Mouse (Mus musculus) G1E-ER4 (cell line): ENCODE results near the gene Tbx21. TPM values are rescaled to one million over a fixed set of nuclear protein-coding genes. Genes with fewer than 3 reads are reported as not detected.

Source experiments
- GATA1 ChIP-seq: IDR thresholded peaks from one replicate; pipeline ENCODE4 v1.8.0; 2012; ENCODE audit warnings: low read length, inconsistent platforms
- polyA plus RNA-seq: library from polyadenylated mRNA; stranded (reverse); fragments of >175 nt; gene quantifications from 2 replicates; pipeline ENCODE4 v1.2.3, GENCODE M21; 2012

Gene Tbx21
- polyA plus RNA-seq, 1 experiment, result not detected

DNA sequence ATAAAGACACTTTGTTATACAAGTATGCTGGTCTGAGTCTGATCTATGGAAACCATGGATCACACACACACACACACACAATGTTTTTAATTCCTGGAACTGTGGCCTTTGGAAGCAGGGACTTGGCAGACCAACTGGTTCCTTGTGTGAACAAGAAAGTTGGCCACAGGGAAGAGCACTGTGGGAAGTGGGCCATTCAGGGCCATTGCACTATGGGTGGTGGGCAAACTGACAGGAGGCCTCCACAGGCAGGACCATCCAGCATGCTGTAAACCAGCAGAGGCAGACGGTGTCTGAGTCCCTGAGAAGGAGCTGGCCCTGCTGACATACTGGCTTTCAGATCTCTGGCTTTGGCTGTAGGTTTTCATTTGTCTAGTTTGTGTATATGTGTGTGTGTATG is 45.8 kb downstream of the Tbx21 start:
- TF ChIP-seq GATA1, result no peak

DNA sequence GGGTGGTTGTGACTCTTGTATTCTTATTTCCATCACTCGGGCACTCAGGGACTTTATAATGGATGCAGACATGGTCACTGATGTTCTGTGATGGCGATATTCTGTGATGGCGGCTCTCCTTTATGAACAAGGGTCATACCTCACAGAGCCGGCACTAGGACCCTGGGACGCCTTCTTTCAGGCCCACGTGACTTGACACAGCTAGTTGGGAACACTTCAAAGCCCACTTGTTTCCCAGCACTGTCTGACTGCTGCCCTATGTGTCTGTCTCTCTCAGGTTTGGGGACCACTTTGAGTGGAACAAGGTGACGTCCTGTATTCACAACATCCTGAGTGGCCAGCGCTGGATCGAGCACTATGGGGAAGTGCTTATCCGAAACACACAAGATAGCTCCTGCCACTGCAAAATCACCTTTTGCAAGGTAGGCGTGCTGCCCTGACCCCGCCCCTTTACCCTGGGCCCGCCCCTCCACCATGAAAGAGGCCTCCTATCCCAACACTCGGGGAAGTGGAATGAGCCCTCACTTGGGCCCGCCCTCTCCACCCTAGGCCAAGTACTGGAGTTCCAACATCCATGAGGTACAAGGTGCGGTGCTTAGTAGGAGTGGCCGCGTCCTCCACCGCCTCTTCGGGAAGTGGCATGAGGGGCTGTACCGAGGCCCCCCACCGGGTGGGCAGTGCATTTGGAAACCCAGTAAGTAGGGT is 48.3 kb downstream of the Tbx21 start:
- no peak for TF ChIP-seq GATA1

DNA sequence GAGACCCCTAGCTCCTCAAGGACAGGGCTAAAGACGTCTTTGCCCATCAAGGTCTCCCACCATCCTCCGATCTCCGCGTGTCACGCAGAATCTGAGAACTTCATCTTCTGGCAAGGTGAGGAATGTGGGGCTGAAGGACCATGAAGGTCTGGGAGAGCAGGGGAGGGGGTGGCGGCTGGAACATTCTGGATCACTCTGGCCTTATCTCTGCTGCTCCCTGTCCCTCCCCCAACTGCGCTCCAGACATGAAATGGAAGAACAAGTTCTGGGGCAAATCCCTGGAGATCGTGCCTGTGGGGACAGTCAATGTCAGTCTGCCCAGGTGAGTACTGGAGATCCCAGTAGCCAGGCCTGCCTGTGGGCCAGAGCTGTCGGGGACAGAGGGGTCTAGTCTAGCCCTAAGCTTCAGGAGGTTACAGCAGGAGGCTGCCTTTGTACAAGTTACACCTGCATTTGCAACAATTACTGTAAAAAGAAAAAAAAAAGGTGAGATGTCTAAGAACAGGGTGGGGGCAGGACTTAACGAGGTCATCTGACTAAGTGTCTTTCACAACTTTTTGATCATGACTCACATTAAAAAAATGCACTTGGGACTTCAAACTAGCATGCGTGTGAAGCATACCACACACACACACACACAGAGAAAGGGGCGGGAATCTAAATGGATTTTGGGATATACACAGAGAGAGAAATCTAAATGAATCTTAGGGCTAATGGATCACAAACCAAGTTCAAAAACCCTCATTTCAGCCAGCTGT is 49.4 kb downstream of the Tbx21 start:
- TF ChIP-seq GATA1, result no peak

DNA sequence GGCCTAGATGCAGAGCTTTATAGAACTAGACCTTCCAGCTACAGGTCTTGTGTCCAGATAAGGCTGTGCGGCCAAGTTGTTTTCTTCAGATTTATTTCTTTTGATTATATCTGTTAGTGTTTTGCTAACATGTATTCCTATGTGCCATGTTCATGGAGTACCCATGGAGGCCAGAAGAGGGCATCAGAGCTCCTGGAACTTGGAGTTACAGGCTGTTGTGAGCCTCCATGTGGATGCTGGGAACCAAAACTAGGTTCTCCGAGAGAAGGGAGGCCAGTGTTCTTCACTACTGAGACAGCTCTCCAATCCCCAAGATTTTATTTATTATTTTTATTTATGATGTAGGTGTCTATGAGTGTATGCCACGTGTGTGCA is 51.2 kb downstream of the Tbx21 start:
- no peak for TF ChIP-seq GATA1

DNA sequence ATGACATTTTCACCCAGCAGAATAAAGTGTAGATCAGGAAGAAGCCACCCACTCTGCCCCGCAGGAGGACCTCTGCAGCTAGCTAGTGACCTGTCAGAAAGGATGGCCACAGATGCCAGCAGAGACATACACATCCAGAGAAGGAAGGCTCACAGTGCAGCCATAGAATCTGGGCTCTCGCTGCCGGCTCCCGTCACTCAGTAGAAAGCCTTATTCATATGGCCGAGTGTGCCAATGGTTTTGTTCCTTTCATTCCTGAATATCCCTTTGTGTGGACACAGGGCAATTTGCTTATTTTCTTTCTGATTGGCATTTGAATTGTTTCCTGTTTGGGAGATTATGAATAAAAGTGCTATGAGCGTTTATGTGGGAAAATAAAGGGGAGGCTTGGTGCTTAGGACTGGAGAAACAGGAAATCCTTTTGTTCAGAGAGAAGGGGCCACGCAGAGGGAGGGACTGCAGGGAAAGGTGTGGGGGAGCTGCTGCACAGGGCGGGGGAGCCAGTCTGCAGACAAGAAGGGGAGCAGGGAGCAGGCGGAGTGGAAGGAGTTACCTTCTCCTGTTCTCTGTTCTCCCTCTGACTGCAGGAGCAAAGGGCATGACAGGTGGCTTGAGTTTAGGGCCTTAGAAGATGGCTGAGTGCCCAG is 51.7 kb downstream of the Tbx21 start:
- no peak for TF ChIP-seq GATA1

DNA sequence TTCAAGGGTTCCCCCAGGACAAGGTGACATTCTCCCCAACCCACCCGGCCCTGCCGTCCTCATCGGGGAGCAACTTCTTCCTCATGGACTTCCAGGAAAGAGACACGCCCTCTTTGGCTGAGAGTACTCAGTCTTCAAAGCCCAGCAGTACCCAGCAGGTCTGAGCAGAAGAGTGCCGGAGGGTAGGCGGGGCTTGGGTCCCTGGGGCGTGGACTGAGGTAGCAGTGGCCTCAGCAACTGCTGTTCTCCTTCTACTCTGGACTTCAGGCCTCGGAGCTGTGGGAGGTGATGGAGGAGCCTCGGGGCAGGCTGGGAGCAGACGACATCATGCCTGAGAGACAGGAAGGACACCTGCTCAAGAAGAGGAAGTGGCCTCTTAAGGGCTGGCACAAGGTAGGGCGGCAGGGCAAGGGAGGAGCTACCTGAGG is 62.9 kb downstream of the Tbx21 start:
- no peak for TF ChIP-seq GATA1

DNA sequence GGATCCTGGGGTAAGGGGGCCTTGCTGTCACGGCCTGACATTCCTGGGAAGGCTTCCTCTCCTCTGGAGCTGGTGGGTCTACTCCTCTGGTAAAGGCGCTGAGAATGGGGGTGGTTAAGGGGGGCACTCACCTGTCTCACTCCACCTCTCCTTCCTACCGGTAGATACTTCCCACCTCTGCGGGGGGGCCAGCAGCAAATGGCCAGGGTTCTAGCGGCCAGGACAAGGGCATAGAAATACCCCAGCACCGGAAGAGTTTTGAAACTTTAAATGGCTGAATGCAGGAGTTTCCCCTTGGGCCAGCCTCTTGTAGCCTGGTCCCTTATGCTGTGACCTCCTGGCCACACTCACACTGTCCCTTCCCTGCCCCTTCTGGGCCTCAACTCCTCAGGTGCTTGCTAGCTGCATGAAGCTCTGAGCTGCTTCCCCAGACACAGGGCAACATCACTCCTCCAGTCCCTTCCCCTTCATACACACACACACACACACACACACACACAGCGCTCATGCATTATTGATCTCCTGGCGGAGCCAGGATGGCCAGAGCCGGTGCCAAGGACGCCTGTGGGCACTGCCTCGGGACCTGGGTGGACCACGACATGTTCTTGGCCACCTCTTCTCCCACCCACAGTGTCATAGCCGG is 64.1 kb downstream of the Tbx21 start:
- TF ChIP-seq GATA1, result no peak

DNA sequence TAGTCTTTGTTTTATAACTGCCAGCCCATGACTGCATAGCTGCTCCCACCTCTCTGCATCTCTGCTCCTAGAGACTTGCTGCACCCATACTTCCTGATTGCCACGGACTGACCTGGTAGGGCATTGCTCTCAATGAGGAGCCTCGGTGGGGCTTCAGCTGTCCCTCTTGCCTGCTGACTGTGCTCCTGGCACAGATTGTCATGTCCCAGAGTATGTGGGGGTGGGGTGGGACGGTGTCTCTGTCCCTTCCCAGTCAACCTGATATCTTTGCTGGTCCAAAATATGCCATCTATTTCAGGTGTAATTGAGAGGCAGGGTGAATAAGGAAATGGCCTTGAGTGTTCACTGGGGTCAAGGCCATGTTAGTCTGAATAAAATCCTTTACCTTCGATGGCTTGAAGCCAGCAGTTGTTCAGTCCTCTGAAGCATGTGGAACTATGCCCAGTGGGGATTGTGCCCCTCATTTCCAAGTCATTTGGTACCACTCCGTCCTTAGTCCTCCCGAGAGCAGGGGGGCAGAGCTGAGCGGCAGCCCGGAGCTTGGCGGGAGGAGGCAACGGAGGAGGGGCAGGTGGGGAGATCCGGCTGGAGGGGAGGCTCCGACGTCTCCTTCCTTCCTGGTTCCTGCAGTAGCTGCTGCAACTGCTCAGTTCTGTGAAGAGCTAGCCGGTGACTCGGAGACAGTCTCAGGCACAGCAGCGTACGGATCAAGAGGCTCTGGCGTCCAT is 64.8 kb downstream of the Tbx21 start, which contains the start of gene Osbpl7:
Gene Osbpl7 (plus strand): TSS at position 413 of the 728 bp plus-strand sequence.
- TF ChIP-seq GATA1, result no peak

DNA sequence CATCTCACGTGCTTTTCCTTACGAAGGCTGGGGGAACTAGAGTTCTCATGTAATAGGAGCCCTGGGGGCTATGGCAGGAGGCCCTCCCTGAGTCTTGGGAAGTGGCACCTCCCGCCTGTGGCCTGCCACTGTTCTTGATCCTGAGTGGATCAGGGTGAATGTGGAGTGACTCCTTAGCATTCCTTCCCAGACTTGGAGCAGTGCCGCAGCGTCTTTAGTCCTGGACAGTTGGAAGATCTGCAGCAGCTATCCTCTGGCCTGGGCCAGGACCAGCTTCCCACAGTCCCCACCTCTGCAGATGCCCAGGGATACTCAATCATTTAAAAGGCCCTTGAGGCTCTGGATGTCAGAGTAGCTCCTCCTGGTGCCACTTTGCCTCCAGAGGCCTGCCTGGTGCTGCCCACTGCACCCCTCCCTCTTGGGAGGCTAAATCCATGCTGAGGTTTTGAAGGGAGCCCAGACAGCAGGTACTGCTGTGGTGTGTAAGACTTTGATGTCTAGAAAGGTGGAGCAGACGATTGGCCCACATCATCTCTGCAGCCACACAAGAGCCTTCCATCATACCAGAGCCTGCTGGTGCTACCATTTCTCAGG is 65.5 kb downstream of the Tbx21 start:
- no peak for TF ChIP-seq GATA1

DNA sequence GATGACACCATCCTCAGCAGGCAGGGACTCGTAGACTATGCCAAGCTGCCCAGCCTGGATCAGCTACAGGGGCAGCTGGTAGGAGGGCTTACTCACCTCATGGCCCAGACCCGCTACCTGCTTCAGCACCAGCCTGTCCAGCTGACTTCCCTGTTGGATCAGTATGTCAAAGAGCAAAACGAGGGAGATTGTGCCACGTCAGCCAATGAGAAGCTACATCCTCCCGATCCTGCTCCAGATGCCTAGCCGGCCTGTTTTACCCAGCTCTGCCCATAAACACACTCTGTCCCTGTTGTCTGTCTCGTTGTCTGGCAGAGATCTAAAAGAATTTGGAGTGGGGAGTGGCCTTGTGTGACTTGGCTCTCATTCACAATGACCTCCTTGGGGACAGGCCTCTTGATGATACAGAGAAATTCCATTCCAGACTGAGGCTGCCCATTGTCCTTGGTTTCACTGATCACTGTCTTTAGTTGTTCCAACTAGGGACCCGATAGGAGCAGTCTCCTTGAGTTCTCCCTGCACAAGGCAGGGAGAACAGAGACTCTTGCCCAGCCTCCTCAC is 67.0 kb downstream of the Tbx21 start:
- no peak for TF ChIP-seq GATA1

Other genes starting within 250 kb of the Tbx21 start
- 59.7 and 66.3 TPM in 2 replicates for gene Cdk5rap3, start 198.8 kb downstream of the Tbx21 start, polyA plus RNA-seq
- 0.18 and 0.19 TPM in 2 replicates for gene Prr15l, start 187.2 kb downstream of the Tbx21 start, polyA plus RNA-seq
- gene Pnpo, start 171.3 kb downstream of the Tbx21 start, polyA plus RNA-seq, result 42.4 and 75.3 TPM in 2 replicates
- gene Sp2, start 132.4 kb downstream of the Tbx21 start, polyA plus RNA-seq, result 46.1 and 55.9 TPM in 2 replicates
- gene Sp6, start 101.9 kb downstream of the Tbx21 start, polyA plus RNA-seq, result not detected in 2 replicates
- gene Scrn2, start 85.4 kb downstream of the Tbx21 start, polyA plus RNA-seq, result 13.6 and 15.6 TPM in 2 replicates
- 0.11 TPM in 1 of 2 replicates, not detected in the other for gene Lrrc46, start 73.9 kb downstream of the Tbx21 start, polyA plus RNA-seq
- gene Mrpl10, start 73.8 kb downstream of the Tbx21 start, polyA plus RNA-seq, result 58.9 and 112 TPM in 2 replicates
- 23.7 and 28.9 TPM in 2 replicates for gene Osbpl7, start 64.7 kb downstream of the Tbx21 start, polyA plus RNA-seq
- 0.10 and 0.22 TPM in 2 replicates for gene Tbkbp1, start 36.2 kb upstream of the Tbx21 start, polyA plus RNA-seq
- gene Kpnb1, start 72.5 kb upstream of the Tbx21 start, polyA plus RNA-seq, result 49.2 and 62.1 TPM in 2 replicates
- gene Npepps, start 165.3 kb upstream of the Tbx21 start, polyA plus RNA-seq, result 24.4 and 31.5 TPM in 2 replicates
- 11.9 and 13.4 TPM in 2 replicates for gene Mrpl45, start 200.4 kb upstream of the Tbx21 start, polyA plus RNA-seq
- gene Gpr179, start 236.7 kb upstream of the Tbx21 start, polyA plus RNA-seq, result 0.01 TPM in 1 of 2 replicates, not detected in the other
- gene Socs7, start 247.2 kb upstream of the Tbx21 start, polyA plus RNA-seq, result 5.9 and 7.3 TPM in 2 replicates